In the genomic region with DNA sequence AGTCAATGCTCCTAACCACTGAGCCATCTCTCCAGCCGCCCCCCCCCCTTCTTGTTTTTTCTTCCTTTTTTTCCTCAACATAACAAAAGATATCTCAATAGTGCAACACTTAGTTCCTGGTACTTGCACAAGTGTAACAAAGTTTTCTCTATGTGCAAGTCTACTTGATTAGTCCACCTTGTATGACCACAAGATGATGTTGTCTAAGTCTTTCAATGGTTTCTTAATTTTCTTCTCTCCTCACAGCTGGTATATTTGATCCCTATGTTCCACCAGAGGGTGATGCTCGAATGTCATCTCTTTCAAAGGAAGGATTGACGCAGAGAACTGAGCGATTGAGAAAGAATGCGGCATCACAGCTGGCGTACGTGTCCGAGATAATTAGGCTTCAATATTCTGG, we compare ENCODE assay signal across 25 mouse cellular contexts. TPM values are rescaled to one million over a fixed set of nuclear protein-coding genes. Genes with fewer than 3 reads are reported as not detected.
A peak's percentile ranks its signal among the peaks of the same experiment; 100 is the strongest.
DNase-seq lines count a peak whose midpoint lies in the region; ATAC-seq and TF ChIP-seq lines count a peak whose summit lies in the region.
"Had no signal": no experiment of that assay in that cellular context is flagged by ENCODE, and none has a peak within 500 bp of the region (broad histone marks: within the 10 kb centered on the region; RNA-seq: fewer than 3 reads in every experiment).

No protein-coding gene starts in this region.

- DNase-seq in CH12.LX (ENCODE audit: extremely low read depth), result peak; percentile 65
- DNase-seq in midbrain, embryonic 11.5 days (ENCODE audit: low spot score, missing footprints), result no peak
- no peak for DNase-seq in heart, embryonic 10.5 days (ENCODE audit: low spot score)
- DNase-seq: adrenal gland, adult 2 months; adrenal gland, postnatal 10 days; adrenal gland, postnatal 25 days; B cell, adult 2 months; cerebellum, adult 11 months; cerebellum, adult 18-20 months; cerebellum, adult 8-10 months; cerebellum, adult 9-11 months; cerebellum, postnatal 14 days; cerebellum, postnatal 36 days; embryo, embryonic 11 days; forebrain, postnatal 0 days had no signal

- H3K27me3 ChIP-seq in CH12.LX (replicated peaks) (no peaks in the 10 kb centered on the region), ES-Bruce4 (ENCODE audit: control insufficient read depth, insufficient read depth, low read length, poor library complexity, severe bottlenecking) (no peaks in the 10 kb centered on the region)
- no peaks in the 10 kb centered on the region for H3K27me3 ChIP-seq in midbrain, embryonic 16.5 days (ENCODE audit: control insufficient read depth, insufficient read depth, low read depth, low read length)
- H3K27me3 ChIP-seq in midbrain, embryonic 11.5 days (ENCODE audit: control insufficient read depth, insufficient read depth, low read length), result no peaks in the 10 kb centered on the region
- no peaks in the 10 kb centered on the region for H3K27me3 ChIP-seq in heart, embryonic 10.5 days (ENCODE audit: insufficient read depth, poor library complexity, severe bottlenecking)
- H3K27me3 ChIP-seq: embryonic facial prominence, embryonic 13.5 days; embryonic facial prominence, embryonic 15.5 days; forebrain, embryonic 12.5 days; forebrain, embryonic 15.5 days had no signal

- dilution Hi-C loops in CH12.LX (cut with MboI; ENCODE audit: extremely low pct_ligation_motif_present, extremely low pct_unique_long_range_greater_than_20kb, low sequenced_read_pairs), result no loop called here

- H3K27ac ChIP-seq in CH12.LX (ENCODE audit: insufficient read depth, low read depth), result peak overlapping the region; percentile 93
- peak overlapping the region; percentile 86 for H3K27ac ChIP-seq in ES-Bruce4 (ENCODE audit: insufficient read depth, low read length)
- no peak overlapping the region for H3K27ac ChIP-seq in midbrain, embryonic 16.5 days (ENCODE audit: low read length)
- no peak overlapping the region for H3K27ac ChIP-seq in midbrain, embryonic 11.5 days (ENCODE audit: low read depth, low read length)
- H3K27ac ChIP-seq in heart, embryonic 10.5 days, result no peak overlapping the region
- H3K27ac ChIP-seq: embryonic facial prominence, embryonic 13.5 days; embryonic facial prominence, embryonic 15.5 days; forebrain, embryonic 10.5 days; forebrain, embryonic 12.5 days; forebrain, embryonic 15.5 days had no signal

- H3K4me1 ChIP-seq in CH12.LX (ENCODE audit: control insufficient read depth in 1 of 2, insufficient read depth in 2 of 2) (peaks cover 9 to 37% of the 10 kb centered on the region in 2 experiments), ES-Bruce4 (ENCODE audit: control insufficient read depth, insufficient read depth, low read length) (no peaks in the 10 kb centered on the region)
- peaks cover 2% of the 10 kb centered on the region; the same call in 1 of the 2 replicates for H3K4me1 ChIP-seq in midbrain, embryonic 16.5 days (ENCODE audit: control insufficient read depth, insufficient read depth, low read length)
- H3K4me1 ChIP-seq in midbrain, embryonic 11.5 days (ENCODE audit: control insufficient read depth, insufficient read depth, low read length), result peaks cover 5% of the 10 kb centered on the region; the same call in 1 of the 2 replicates
- H3K4me1 ChIP-seq in heart, embryonic 10.5 days, result peaks cover 7% of the 10 kb centered on the region; the same call in 1 of the 2 replicates

- TF ChIP-seq POLR2A in CH12.LX (IDR thresholded peaks at IDR 0.05; ENCODE audit: low read depth, low read length), result no peak
- TF ChIP-seq POLR2A in ES-Bruce4 (IDR thresholded peaks at IDR 0.05; ENCODE audit: insufficient read depth, low read length), result no peak

- H3K9me3 ChIP-seq in CH12.LX (replicated peaks; ENCODE audit: low read length) (no peaks in the 10 kb centered on the region), ES-Bruce4 (replicated peaks; ENCODE audit: control insufficient read depth, insufficient read depth, low read length, poor library complexity, severe bottlenecking) (no peaks in the 10 kb centered on the region)
- H3K9me3 ChIP-seq in midbrain, embryonic 16.5 days (replicated peaks; ENCODE audit: control insufficient read depth, low read length, poor library complexity, severe bottlenecking), result no peaks in the 10 kb centered on the region
- H3K9me3 ChIP-seq in midbrain, embryonic 11.5 days (ENCODE audit: control insufficient read depth, low read length), result no peaks in the 10 kb centered on the region
- no peaks in the 10 kb centered on the region for H3K9me3 ChIP-seq in heart, embryonic 10.5 days
- H3K9me3 ChIP-seq: embryonic facial prominence, embryonic 13.5 days; embryonic facial prominence, embryonic 15.5 days; forebrain, embryonic 10.5 days; forebrain, embryonic 12.5 days; forebrain, embryonic 15.5 days had no signal

- H3K4me2 ChIP-seq in CH12.LX (ENCODE audit: insufficient read depth, low read depth, poor library complexity, severe bottlenecking), result peak overlapping the region; percentile 80
- no peak overlapping the region for H3K4me2 ChIP-seq in midbrain, embryonic 16.5 days (ENCODE audit: low read length)
- no peak overlapping the region for H3K4me2 ChIP-seq in midbrain, embryonic 11.5 days
- H3K4me2 ChIP-seq: embryonic facial prominence, embryonic 13.5 days; embryonic facial prominence, embryonic 15.5 days; forebrain, embryonic 12.5 days; forebrain, embryonic 15.5 days had no signal

- peaks cover 11% of the 10 kb centered on the region for H3K79me2 ChIP-seq in CH12.LX (replicated peaks; ENCODE audit: control insufficient read depth, extremely low read depth, insufficient read depth, poor library complexity, severe bottlenecking)

- peak; percentile 92 for ATAC-seq in megakaryocyte, adult 5-6 weeks (ENCODE audit: poor library complexity, severe bottlenecking)
- no peak for ATAC-seq in midbrain, embryonic 16.5 days
- no peak for ATAC-seq in midbrain, embryonic 11.5 days (ENCODE audit: low FRiP score)
- ATAC-seq: forebrain, embryonic 15.5 days; forebrain, postnatal 0 days had no signal

- 92% methylated on average over 8 of the region's 8 CpGs for WGBS in midbrain, embryonic 16.5 days
- WGBS in midbrain, embryonic 11.5 days, result 95% methylated on average over 8 of the region's 8 CpGs
- WGBS in heart, embryonic 10.5 days, result 91% methylated on average over 8 of the region's 8 CpGs

- TF ChIP-seq EP300 in CH12.LX (IDR thresholded peaks at IDR 0.05; ENCODE audit: low read length) (no peak), ES-Bruce4 (IDR thresholded peaks at IDR 0.05; ENCODE audit: insufficient read depth, low read depth, low read length) (no peak)

- TF ChIP-seq RAD21 in CH12.LX (IDR thresholded peaks at IDR 0.05; ENCODE audit: low read depth, low read length), result no peak

- peaks cover 20 to 37% of the 10 kb centered on the region in 2 experiments for H3K36me3 ChIP-seq in CH12.LX (replicated peaks in 1 of 2; ENCODE audit: control insufficient read depth in 1 of 2, insufficient read depth in 1 of 2, low read length in 1 of 2)
- H3K36me3 ChIP-seq in ES-Bruce4 (ENCODE audit: control insufficient read depth, insufficient read depth, low read length, poor library complexity, severe bottlenecking), result peaks cover 39% of the 10 kb centered on the region
- peaks cover 16% of the 10 kb centered on the region for H3K36me3 ChIP-seq in midbrain, embryonic 16.5 days (ENCODE audit: control insufficient read depth, insufficient read depth, low read length)
- H3K36me3 ChIP-seq in midbrain, embryonic 11.5 days (ENCODE audit: control insufficient read depth, insufficient read depth, low read length), result peaks cover 5% of the 10 kb centered on the region; the same call in 1 of the 2 replicates
- peaks cover 73% of the 10 kb centered on the region for H3K36me3 ChIP-seq in heart, embryonic 10.5 days

- no peak overlapping the region for H3K4me3 ChIP-seq in CH12.LX (replicated peaks in 1 of 3; ENCODE audit: low read depth in 2 of 3, low read length in 2 of 3, poor library complexity in 1 of 3)
- H3K4me3 ChIP-seq in ES-Bruce4 (ENCODE audit: low read depth, low read length), result no peak overlapping the region
- H3K4me3 ChIP-seq in midbrain, embryonic 16.5 days (ENCODE audit: low read depth, low read length), result no peak overlapping the region
- no peak overlapping the region for H3K4me3 ChIP-seq in midbrain, embryonic 11.5 days (ENCODE audit: low read depth, low read length)
- H3K4me3 ChIP-seq in heart, embryonic 10.5 days, result no peak overlapping the region
- H3K4me3 ChIP-seq: embryonic facial prominence, embryonic 13.5 days; embryonic facial prominence, embryonic 15.5 days; erythroblast, embryonic 14.5 days; forebrain, embryonic 10.5 days; forebrain, embryonic 12.5 days; forebrain, embryonic 15.5 days had no signal

- H3K9ac ChIP-seq in CH12.LX (ENCODE audit: insufficient read depth, low read depth) (peak overlapping the region; percentile 58), ES-Bruce4 (ENCODE audit: low read depth, poor library complexity, severe bottlenecking) (no peak overlapping the region)
- H3K9ac ChIP-seq in midbrain, embryonic 16.5 days (ENCODE audit: low read depth, low read length), result no peak overlapping the region
- H3K9ac ChIP-seq in midbrain, embryonic 11.5 days (ENCODE audit: low read length), result no peak overlapping the region
- H3K9ac ChIP-seq: embryonic facial prominence, embryonic 13.5 days; embryonic facial prominence, embryonic 15.5 days; forebrain, embryonic 12.5 days; forebrain, embryonic 15.5 days; forebrain, postnatal 0 days had no signal

- TF ChIP-seq CTCF in CH12.LX (conservative IDR thresholded peaks at IDR 0.05 in 1 of 2, IDR thresholded peaks at IDR 0.05 in 1 of 2; ENCODE audit: low read depth in 2 of 2, low read length in 2 of 2) (peak in 1 of 2 experiments; percentile 29; a peak in 2 of 4 replicates), ES-Bruce4 (IDR thresholded peaks at IDR 0.05; ENCODE audit: low read depth, low read length) (no peak)

- in situ Hi-C loops in CH12.LX (cut with MboI; ENCODE audit: low pct_ligation_motif_present, low pct_unique_long_range_greater_than_20kb, low sequenced_read_pairs), result no loop called here

RNA-seq across cellular contexts. Expression of a gene that starts 5.7 kb away (rescaled TPM):
- total RNA-seq in CH12.LX (2012; rRNA removed) (101 and 106 TPM in 2 replicates), CH12.LX (2014; rRNA removed) (153 and 158 TPM in 2 replicates)
- polyA plus RNA-seq in CH12.LX (2012; ENCODE audit: insufficient read length, low read depth) (123 and 124 TPM in 2 replicates), ES-Bruce4 (2011; ENCODE audit: insufficient read depth, insufficient read length, low read depth, missing spikeins) (92.7 and 103 TPM in 2 replicates)
- 17.2 and 19.8 TPM in 2 replicates for total RNA-seq in megakaryocyte, adult 5-6 weeks (2015)
- total RNA-seq in megakaryocyte, adult 5-6 weeks (2017), result 8.2 and 15.2 TPM in 2 replicates
- 38.2 and 41.6 TPM in 2 replicates for polyA plus RNA-seq in midbrain, embryonic 16.5 days (2015; fragmentation: Nextera tagmentation; extraction: Ambion mirVana)
- 56.6 and 58.9 TPM in 2 replicates for polyA plus RNA-seq in midbrain, embryonic 11.5 days (2014; fragmentation: Nextera tagmentation; extraction: Ambion mirVana)
- 63.7 and 65.8 TPM in 2 replicates for polyA plus RNA-seq in heart, embryonic 10.5 days (2016; fragmentation: Nextera tagmentation; extraction: Ambion mirVana)

RNA-seq across cellular contexts. Expression of a gene that starts 30.7 kb away (rescaled TPM):
- total RNA-seq in CH12.LX (2012; rRNA removed) (0.04 and 0.08 TPM in 2 replicates), CH12.LX (2014; rRNA removed) (not detected in 2 replicates)
- polyA plus RNA-seq in CH12.LX (2012; ENCODE audit: insufficient read length, low read depth) (0.03 and 0.05 TPM in 2 replicates), ES-Bruce4 (2011; ENCODE audit: insufficient read depth, insufficient read length, low read depth, missing spikeins) (0.14 and 0.24 TPM in 2 replicates)
- not detected in 2 replicates for total RNA-seq in megakaryocyte, adult 5-6 weeks (2015)
- total RNA-seq in megakaryocyte, adult 5-6 weeks (2017), result under 0.01 TPM in 1 of 2 replicates, not detected in the other
- polyA plus RNA-seq in midbrain, embryonic 16.5 days (2015; fragmentation: Nextera tagmentation; extraction: Ambion mirVana), result 0.70 and 0.89 TPM in 2 replicates
- polyA plus RNA-seq in midbrain, embryonic 11.5 days (2014; fragmentation: Nextera tagmentation; extraction: Ambion mirVana), result 0.03 TPM in 1 of 2 replicates, not detected in the other
- polyA plus RNA-seq in heart, embryonic 10.5 days (2016; fragmentation: Nextera tagmentation; extraction: Ambion mirVana), result 0.04 and 0.12 TPM in 2 replicates
- total RNA-seq: common myeloid progenitor, adult 5-6 weeks had no signal
- polyA plus RNA-seq: erythroblast, embryonic 14.5 days had no signal

RNA-seq across cellular contexts. Expression of a gene that starts 40.8 kb away (rescaled TPM):
- total RNA-seq in CH12.LX (2012; rRNA removed) (37.6 and 42.5 TPM in 2 replicates), CH12.LX (2014; rRNA removed) (29.8 and 33.8 TPM in 2 replicates)
- polyA plus RNA-seq in CH12.LX (2012; ENCODE audit: insufficient read length, low read depth) (50.8 and 56.3 TPM in 2 replicates), ES-Bruce4 (2011; ENCODE audit: insufficient read depth, insufficient read length, low read depth, missing spikeins) (213 and 223 TPM in 2 replicates)
- total RNA-seq in megakaryocyte, adult 5-6 weeks (2015), result 39.3 and 45.0 TPM in 2 replicates
- total RNA-seq in megakaryocyte, adult 5-6 weeks (2017), result 32.3 and 41.5 TPM in 2 replicates
- polyA plus RNA-seq in midbrain, embryonic 16.5 days (2015; fragmentation: Nextera tagmentation; extraction: Ambion mirVana), result 151 and 163 TPM in 2 replicates
- 92.6 and 101 TPM in 2 replicates for polyA plus RNA-seq in midbrain, embryonic 11.5 days (2014; fragmentation: Nextera tagmentation; extraction: Ambion mirVana)
- 83.9 and 90.7 TPM in 2 replicates for polyA plus RNA-seq in heart, embryonic 10.5 days (2016; fragmentation: Nextera tagmentation; extraction: Ambion mirVana)

RNA-seq across cellular contexts. Expression of a gene that starts 41.2 kb away (rescaled TPM):
- total RNA-seq in CH12.LX (2012; rRNA removed) (17.0 and 17.4 TPM in 2 replicates), CH12.LX (2014; rRNA removed) (10.2 and 11.9 TPM in 2 replicates)
- polyA plus RNA-seq in CH12.LX (2012; ENCODE audit: insufficient read length, low read depth) (14.2 and 15.1 TPM in 2 replicates), ES-Bruce4 (2011; ENCODE audit: insufficient read depth, insufficient read length, low read depth, missing spikeins) (21.1 and 25.5 TPM in 2 replicates)
- total RNA-seq in megakaryocyte, adult 5-6 weeks (2015), result 4.0 and 4.4 TPM in 2 replicates
- total RNA-seq in megakaryocyte, adult 5-6 weeks (2017), result 7.6 and 8.5 TPM in 2 replicates
- 8.5 and 9.9 TPM in 2 replicates for polyA plus RNA-seq in midbrain, embryonic 16.5 days (2015; fragmentation: Nextera tagmentation; extraction: Ambion mirVana)
- 3.4 and 3.7 TPM in 2 replicates for polyA plus RNA-seq in midbrain, embryonic 11.5 days (2014; fragmentation: Nextera tagmentation; extraction: Ambion mirVana)
- 3.2 and 3.4 TPM in 2 replicates for polyA plus RNA-seq in heart, embryonic 10.5 days (2016; fragmentation: Nextera tagmentation; extraction: Ambion mirVana)

Comparison
In these comparisons a context has a peak if more than half of its experiments do, and no peak if none do; other contexts are left out.
1. H3K27ac ChIP-seq: peak in CH12.LX (single experiment) and ES-Bruce4 (single experiment); none in midbrain, embryonic 16.5 days (single experiment), midbrain, embryonic 11.5 days (single experiment) and heart, embryonic 10.5 days (single experiment).